Mouse (Mus musculus): ENCODE measurements around the gene Cxcl2. TPM values are rescaled to one million over a fixed set of nuclear protein-coding genes. Genes with fewer than 3 reads are reported as not detected.

Cxcl2 gene
- not detected for polyA plus RNA-seq (2014; fragmentation: Illumina TruSeq; extraction: RNeasy Lipid Tissue Mini Kit (QIAGEN cat#74804); ENCODE audit: low read depth, low replicate concordance)

DNA sequence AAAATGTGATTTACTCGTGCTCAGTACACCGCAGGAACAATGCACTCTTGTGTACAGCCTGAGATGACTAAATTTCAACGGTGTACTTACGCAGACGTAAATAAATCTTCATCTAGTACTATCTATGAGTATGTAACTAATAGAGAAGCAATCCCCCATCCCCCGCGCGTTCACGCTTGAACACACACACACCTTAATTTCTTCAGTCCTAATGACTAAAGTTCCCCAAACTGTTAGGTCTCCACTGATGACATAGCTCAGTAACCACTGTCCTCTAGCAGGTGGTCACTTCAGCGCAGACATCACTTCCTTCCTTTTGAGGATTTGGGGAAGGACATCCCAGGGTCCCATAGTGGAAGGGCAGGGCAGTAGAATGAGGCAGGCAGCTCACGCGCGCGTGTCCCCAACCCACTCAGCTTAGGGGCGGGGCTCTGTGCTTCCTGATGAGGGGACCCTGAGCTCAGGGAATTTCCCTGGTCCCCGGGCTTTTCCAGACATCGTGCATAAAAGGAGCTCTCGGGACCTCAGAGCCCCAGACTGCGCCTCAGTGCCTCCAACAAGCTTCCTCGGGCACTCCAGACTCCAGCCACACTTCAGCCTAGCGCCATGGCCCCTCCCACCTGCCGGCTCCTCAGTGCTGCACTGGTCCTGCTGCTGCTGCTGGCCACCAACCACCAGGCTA, at the start of gene Cxcl2:
Cxcl2 (plus strand) TSS at position 533 of the 682 bp plus-strand sequence.

DNA sequence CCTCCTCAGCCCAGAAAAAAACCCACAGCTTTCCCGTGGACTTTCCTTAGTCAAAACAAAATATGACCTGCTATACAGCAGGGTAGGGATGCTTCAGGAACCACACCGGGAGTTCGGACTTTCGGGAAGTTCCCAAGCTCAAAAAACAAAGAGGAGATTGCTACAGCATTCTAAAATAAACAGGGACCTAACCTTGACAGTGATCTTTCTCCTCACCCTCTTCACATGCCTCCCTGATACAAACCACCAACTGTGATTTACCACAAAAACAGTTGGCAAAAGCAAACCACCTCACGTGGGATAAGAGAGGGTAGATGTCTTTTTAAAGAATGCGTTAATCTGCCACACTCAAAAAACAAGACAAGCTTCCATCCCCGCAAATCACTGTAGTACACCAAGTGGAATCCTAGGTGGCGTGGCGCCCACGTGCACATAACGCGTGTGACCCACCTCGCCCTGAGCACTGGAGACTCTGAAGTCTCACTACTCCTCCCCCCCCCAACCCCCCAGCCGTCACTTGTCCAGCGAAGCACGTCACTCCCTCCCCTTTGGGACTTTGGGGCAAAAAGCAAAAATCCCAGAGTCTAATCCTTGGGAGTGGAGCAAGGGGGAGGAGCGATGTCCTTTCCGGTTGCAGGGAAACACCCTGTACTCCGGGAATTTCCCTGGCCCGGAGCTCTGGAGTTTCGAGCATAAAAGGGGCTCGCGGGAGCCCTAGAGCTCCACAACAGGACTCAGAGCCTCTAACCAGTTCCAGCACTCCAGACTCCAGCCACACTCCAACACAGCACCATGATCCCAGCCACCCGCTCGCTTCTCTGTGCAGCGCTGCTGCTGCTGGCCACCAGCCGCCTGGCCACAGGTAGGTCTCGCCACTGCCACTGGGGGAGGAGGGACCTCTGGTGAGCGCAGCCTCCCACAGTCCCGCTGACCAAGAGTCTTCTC, 12.9 kb upstream of the Cxcl2 start, which contains the start of gene Cxcl1:
Cxcl1 (plus strand) TSS at position 723 of the 945 bp plus-strand sequence.

DNA sequence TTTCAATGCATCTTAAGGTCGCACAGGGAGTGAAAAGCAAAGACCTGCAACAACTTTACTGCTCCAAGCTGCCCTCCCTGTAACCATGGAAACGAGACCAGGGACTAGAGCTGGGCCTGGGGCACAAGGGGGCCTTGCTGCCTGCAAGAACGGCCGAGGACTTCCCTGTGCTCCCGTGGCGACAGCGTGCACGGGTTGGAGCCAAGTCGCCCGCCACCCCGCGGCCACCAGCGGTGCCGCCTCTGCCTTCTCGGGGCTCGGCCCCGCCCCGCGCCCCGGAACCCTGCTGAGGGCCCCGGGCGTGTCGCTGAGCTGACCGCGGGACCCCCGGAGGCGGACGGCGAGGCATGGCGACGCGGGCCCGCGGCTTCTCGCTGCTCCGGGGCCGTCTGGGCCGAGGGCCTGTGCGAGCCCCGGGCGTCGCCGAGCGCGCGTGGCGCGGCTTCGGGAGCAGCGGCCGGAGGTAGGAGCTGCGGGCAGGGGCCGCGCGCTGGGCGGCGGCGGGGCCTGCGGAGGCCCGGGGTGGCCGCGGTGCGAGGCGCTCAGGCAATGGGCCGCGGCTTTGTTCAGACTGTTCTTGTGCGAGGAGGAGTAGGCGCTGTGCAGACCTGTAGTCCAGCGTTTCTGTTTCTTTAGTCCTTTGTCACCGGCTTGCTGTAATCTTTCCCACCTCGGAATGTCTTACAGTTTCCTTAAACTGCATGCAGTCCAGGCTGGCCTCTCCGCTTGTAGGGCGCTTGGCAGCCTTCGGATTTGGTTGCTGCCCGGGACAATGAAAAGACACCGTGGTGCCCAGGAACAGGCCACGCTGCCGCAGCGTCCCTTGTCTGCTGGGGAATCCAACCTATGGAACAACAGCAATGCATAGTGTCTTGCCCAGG, 27.5 kb downstream of the Cxcl2 start, which contains the start of gene Mthfd2l:
Mthfd2l (plus strand) TSS at position 147 of the 881 bp plus-strand sequence.

Other genes starting within 250 kb of the Cxcl2 start
- gene Cxcl5, start 144.5 kb upstream of the Cxcl2 start, polyA plus RNA-seq (2014; fragmentation: Illumina TruSeq; extraction: RNeasy Lipid Tissue Mini Kit (QIAGEN cat#74804); ENCODE audit: low read depth, low replicate concordance), result not detected
- not detected for gene Ppbp, start 135.4 kb upstream of the Cxcl2 start, polyA plus RNA-seq (2014; fragmentation: Illumina TruSeq; extraction: RNeasy Lipid Tissue Mini Kit (QIAGEN cat#74804); ENCODE audit: low read depth, low replicate concordance)
- gene Pf4, start 131.4 kb upstream of the Cxcl2 start, polyA plus RNA-seq (2014; fragmentation: Illumina TruSeq; extraction: RNeasy Lipid Tissue Mini Kit (QIAGEN cat#74804); ENCODE audit: low read depth, low replicate concordance), result 4.8 TPM
- gene Cxcl3, start 117.8 kb upstream of the Cxcl2 start, polyA plus RNA-seq (2014; fragmentation: Illumina TruSeq; extraction: RNeasy Lipid Tissue Mini Kit (QIAGEN cat#74804); ENCODE audit: low read depth, low replicate concordance), result not detected
- not detected for gene Cxcl15, start 109.3 kb upstream of the Cxcl2 start, polyA plus RNA-seq (2014; fragmentation: Illumina TruSeq; extraction: RNeasy Lipid Tissue Mini Kit (QIAGEN cat#74804); ENCODE audit: low read depth, low replicate concordance)
- 0.41 TPM for gene Cxcl1, start 12.6 kb upstream of the Cxcl2 start, polyA plus RNA-seq (2014; fragmentation: Illumina TruSeq; extraction: RNeasy Lipid Tissue Mini Kit (QIAGEN cat#74804); ENCODE audit: low read depth, low replicate concordance)
- 16.0 TPM for gene Mthfd2l, start 27.2 kb downstream of the Cxcl2 start, polyA plus RNA-seq (2014; fragmentation: Illumina TruSeq; extraction: RNeasy Lipid Tissue Mini Kit (QIAGEN cat#74804); ENCODE audit: low read depth, low replicate concordance)
- 0.87 TPM for gene Epgn, start 123.6 kb downstream of the Cxcl2 start, polyA plus RNA-seq (2014; fragmentation: Illumina TruSeq; extraction: RNeasy Lipid Tissue Mini Kit (QIAGEN cat#74804); ENCODE audit: low read depth, low replicate concordance)
- not detected for gene Ereg, start 170.8 kb downstream of the Cxcl2 start, polyA plus RNA-seq (2014; fragmentation: Illumina TruSeq; extraction: RNeasy Lipid Tissue Mini Kit (QIAGEN cat#74804); ENCODE audit: low read depth, low replicate concordance)
- not detected for gene Areg, start 235.7 kb downstream of the Cxcl2 start, polyA plus RNA-seq (2014; fragmentation: Illumina TruSeq; extraction: RNeasy Lipid Tissue Mini Kit (QIAGEN cat#74804); ENCODE audit: low read depth, low replicate concordance)